Mouse (Mus musculus) spleen, adult 18-20 months (tissue): ENCODE measurements around the gene Ccdc116.
"Not testable (repeated sequence)": the region's sequence is repeated elsewhere in the genome, so short reads cannot be mapped to it uniquely, and the experiment has no call there.

Experiments
- DNase-seq, 2 experiments: peaks; one replicate each; pipeline ENCODE4 v3.0.0; 2022; ENCODE audit warnings: mixed read lengths in 2 of 2

Ccdc116 gene

DNA sequence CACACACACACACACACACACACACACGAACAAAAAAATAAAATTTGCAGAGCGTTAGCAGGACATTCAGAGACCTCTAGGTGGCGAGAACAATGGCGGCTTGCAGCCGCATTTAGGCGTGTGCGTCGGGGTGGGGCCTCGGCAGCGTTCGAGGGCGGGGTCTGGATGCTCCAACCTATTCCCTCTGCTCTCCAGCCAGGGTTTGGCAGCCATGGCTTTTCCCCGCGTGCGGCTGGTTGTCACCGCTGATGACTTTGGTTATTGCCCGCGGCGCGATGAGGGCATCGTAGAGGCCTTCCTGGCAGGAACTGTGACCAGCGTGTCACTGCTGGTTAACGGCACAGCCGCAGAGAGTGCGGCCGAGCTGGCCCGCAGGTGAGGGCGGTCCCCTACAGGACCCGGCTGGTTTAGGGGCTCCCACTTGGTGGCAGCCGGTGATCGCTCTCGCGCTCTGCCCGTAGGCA is at the start of gene Ccdc116:
Gene Ccdc116, minus strand, starts transcription at position 458 of the 464 bp plus-strand sequence.
- DNase-seq: peak; percentile 47 to 68

DNA sequence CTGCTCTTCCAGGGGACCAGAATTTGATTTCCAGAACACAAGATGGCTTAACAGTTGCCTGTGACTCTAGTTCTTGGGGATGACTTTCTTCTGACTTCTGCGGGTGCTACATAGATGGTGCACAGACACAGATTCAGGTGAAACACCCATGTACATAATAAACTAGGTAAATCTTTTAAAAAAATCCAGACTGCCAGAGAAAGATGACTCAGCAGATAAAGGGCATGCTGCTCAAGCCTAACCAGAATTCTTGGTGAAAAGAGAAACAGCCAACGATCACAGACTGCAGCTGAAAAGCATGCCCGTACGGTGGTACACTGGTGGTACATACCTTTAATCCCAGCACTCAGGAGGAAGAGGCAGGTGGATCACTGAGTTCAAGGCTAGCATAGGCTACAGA is 46.8 kb upstream of the Ccdc116 start:
- DNase-seq: no peak

DNA sequence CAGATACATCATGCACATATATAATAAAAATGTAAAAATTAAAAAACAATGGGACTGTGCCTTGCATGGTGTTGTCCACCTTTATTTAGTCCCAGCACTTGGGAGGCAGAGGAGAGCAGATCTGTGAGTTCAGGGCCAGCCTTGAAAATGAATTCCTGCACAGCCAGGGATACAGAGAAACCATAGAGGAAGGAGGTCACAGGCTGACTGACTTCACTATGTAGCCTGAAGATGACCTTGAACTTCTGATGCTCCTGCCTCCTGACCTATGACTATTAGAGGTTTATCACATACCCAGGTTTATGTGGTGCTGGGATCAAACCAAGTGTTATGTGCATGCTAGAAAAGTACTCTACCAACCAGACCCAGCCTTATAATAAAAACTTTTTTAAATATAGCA is 38.4 kb upstream of the Ccdc116 start:
- DNase-seq: no peak

DNA sequence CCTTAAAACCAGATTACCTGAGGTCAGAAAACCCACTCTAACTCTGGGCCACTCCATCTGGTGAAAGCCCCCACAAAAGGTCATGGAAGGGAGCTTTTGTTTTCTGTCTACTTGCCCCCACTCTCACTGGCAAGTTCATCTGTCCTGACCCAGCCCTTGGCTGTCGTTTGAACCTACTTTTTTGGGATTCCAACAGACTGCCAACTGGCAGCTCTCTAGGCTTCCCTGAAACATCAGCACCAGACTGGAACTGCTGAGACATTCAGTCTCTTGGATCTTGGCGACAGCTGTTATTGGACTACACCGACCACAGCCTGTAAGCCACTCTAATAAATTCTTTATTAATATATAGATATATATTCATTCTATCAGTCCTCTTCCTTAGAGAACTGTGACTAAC is 36.0 kb upstream of the Ccdc116 start:
- no peak for DNase-seq

DNA sequence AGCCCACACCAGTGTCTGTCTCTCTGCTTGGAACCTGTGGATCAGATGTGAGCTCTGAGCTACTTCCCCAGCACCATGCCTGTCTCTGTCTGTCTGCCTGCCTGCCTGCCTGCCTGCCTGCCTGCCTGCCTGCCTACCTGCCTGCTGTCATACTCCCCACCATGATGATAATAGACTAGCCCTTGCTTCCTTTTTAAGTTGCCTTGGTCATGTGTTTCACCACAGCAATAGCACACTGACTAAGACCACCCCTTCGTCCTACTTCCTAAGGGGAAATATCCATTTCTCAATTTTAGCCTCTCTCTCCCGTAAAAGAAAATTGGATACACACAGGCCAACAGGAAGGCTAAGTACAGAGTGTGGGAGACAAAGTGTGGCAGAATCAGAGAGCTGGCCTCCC is 35.1 kb upstream of the Ccdc116 start:
- DNase-seq: no peak

DNA sequence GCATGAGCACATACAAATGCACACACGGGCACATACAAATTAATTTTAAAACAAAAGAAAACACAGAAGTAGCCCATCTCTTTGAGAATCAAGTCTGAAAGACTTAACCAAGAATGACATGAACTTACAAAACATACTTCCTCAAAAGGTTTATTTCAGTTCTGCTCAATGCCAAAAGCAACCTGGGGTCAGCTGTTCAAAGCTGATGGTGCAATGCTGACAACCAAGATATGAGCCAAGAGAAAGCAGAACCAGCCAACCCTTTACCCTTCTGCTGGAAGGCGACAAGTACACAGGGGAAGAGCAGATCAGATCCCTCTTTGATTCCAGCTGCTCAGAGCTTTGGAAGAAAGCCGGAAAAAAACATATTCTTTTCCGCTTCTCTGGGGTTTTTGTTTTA is 34.4 kb upstream of the Ccdc116 start:
- no peak for DNase-seq

DNA sequence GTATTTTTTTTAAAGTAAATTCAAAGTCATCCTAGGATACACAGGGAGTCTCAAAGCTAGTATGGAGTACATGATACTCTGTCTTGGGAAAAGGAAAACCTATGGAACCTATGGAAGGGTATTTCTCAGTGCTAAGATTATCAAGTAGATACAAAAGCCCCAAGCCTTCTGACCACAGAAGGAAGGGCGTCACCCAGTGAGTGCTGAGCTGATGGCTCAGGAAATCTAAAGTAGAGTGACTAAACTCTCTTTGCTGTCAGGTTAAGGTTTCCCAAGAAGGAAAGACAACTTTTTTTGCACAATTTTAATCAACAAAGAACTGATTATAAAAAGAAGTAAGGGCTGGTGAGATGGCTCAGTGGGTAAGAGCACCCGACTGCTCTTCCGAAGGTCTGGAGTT is 32.7 kb upstream of the Ccdc116 start:
- no peak for DNase-seq

DNA sequence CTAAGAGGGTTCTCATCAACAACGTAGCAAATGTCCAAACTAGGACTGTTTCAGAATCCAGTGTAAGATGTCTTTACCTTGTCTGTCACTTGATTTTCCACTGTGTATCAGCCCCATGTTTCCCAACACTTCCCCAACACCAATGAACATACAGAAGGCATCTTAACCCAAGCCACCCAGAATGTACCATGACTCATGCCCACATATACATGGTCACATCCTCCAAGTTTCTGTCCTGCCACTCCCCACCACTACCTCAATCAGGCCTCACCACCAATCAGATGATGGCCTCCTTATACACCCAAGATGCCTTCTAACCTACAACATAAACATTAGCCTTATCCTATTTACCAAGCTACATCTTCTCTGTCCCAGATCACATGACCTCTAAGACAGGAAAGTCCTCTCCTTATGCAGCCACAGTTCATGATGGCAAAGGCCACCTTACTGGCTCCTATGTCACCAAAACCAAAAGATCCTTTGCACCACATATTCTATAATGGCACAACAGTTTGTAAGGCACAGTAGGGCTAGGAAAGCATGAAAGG is 30.7 kb upstream of the Ccdc116 start:
- no peak for DNase-seq

DNA sequence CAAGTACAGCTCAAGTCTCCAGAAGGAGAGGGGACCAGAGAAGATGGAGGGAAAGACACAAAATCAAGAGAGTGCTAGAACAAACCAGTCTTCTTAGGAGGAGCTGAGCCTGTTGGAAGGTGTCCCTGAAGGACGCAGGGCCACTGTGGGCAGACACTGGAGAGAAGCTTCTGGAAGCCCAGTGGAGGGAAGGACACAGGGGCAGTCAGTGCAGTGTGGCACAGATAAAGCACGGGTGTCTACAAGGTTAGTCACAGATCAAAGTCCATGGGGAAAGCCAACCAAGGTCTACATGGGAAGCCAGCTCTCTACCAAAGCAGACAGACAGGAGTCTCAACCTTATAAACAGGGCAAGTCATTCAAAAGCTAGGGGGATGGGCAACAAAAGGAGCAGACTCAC is 28.7 kb upstream of the Ccdc116 start:
- no peak for DNase-seq

DNA sequence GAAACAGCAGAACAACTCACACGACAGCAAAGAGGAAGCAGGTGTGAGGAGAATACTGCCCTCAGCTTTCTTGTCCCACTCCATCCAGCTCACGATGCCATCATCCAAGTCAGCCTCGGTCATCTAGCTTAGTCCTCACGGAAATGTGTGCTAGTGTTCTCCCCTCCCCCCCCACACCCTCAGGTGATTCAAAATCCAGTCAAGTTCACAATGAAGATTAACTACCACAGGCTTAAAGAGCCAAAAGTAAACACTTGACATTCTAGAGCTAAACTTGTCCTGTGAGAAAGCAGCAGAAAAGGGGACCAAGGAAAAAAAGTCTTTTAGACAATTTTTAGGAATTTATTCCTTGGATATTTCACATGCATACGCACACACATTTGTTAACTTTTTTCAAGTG is 21.0 kb upstream of the Ccdc116 start:
- no peak for DNase-seq

DNA sequence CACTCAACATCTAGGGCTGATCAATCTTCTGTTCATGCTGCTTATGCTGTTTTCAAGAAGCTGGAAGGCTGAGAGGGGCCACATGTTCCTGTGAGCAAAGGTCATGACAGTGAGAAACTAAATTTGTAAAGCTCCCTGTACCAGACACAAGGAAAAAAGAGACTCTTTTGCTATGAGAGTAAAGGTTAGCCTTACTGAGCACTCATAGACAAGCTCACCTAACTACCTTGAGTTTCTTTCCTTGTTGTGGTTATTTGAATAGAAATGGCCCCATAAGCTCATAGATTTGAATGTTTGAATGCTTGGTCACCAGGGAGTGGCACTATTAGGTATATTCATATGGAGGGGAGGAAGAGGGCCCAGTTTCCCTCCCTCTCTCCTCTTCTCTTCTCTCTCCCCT is 20.1 kb upstream of the Ccdc116 start:
- DNase-seq: no peak

DNA sequence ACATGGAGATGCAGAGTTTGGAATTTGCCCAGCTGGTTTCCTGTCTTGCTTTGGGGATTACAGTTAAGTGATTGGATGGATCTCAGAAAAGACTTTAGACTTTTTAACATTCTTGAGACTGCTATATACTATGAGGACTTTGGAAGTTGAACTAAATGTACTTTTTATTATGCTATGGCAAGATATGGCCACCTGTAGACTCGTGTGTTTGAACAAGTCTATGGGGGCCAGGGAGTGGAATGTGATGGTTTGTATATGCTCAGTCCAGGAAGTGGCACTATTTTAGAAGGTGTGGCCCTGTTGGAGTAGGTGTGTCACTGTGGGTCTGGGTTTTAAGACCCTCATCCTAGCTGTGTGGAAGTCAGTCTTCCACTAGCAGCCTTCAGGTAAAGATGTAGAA is 18.4 kb upstream of the Ccdc116 start:
- DNase-seq: not testable (repeated sequence)

DNA sequence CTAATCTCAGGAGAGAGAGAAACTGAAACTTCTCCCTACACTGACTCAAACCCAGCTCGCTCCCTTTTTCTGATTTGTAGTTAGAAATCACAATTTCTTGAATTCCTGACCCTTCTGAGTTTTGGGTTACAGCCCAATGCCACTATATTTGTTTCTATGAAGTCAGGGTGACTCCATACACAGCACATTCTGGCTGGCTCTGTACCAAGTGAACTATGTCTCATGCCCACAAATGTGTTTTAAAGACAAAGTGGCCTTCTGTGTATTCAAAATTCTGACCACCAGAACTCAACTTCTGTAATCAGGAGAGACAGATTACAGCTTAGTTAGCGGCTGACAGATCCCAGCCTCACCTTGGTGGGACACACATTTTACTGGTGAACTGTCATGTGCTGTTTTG is 7.3 kb upstream of the Ccdc116 start:
- no peak for DNase-seq

DNA sequence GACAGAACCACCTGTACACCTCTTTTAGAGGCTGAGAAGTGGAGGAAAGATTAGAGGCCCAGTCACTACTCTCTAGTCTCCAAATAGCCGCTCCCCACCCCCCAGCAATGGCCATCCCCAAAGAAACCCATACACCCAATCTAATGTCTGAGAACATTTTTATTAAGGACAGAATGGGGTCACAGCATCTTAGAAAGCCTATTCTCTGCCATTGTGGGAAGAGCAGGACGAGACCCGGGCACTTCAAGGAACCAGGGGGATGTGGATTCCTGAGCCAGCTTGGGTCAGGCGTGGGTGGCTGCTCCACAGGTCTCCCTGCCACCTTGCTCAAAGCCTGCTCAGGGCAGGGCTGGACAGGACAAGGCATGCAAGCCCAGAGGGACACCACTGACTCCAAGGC is 4.8 kb upstream of the Ccdc116 start:
- DNase-seq: no peak

DNA sequence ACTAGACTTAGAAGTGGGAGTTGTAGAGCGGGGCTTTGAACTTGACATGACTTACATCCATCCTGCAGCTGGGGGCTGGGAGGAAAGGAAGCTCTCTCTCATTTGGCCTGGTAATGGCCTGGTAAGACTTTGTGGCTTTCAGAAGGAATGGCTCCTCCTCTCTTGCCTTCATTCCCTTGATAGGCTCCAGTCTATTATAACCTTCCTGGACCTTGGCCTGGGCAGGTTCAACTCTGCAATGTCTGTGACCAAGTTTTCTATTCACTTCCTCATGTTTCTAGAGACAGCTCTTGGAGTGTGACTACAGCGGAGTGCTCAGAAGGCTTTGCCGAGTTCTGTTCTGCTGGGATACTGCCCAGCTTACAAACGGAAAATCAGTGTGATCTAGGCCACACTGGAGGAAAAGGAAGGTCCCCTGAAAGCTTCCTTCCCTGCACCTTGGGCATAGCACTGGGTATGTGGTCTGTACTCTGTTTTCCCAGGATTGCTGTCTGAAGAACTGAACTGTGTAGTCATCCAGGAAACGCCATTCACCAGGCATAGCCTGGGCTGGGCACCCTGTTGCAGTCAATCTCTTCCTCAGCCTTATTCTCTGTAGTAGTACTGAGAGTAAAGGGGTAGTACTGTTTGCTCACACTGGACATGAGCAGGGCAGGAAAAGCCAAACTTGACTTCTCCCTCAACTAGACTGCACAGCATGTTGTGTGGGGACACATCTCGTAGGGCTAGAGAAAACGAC is 3.7 kb upstream of the Ccdc116 start:
- no peak for DNase-seq

DNA sequence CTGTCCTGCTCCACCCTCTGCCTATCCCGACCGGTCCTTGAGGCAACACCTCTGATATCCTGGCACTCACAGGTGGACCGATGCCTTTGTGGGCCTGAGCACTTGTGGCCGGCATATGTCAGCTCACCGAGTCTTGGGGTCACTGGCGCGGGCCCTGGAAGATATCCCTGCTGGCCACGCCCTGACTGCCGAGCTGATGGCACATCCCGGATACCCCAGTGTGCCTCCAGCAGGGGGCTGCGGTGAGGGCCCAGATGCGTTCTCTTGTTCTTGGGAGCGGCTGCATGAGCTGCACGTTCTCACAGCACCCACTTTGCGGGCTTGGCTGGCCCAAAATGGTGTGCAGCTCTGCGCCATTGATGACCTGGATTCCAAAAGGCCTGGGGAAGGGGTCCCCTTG is 1.1 kb upstream of the Ccdc116 start:
- DNase-seq: peak in 1 of 2 experiments; percentile 22

DNA sequence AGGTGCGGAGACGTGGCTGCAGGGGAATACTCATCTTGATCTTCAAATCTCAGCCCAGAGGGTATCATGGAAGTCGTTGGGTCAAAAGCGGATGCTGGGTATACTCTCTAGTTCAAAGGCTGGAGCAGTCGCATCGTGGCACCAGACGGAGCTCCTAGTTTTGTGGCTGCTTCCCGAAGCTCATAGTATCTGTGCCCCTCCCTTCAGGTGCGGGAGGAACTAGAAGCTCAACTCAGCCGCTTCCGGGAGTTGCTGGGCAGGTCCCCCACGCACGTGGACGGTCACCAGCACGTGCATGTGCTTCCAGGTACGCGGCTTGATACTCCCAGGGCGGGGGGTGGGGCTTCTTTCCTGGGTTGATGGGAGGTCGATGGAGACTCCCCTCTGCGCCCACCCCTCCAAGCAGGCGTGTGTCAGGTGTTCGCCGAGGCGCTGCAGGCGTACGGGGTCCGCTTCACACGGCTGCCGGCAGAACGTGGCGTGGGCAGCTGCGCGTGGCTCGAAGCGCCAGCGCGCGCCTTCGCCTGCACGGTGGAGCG is 431 bp upstream of the Ccdc116 start:
- peak in 1 of 2 experiments; percentile 24 for DNase-seq

DNA sequence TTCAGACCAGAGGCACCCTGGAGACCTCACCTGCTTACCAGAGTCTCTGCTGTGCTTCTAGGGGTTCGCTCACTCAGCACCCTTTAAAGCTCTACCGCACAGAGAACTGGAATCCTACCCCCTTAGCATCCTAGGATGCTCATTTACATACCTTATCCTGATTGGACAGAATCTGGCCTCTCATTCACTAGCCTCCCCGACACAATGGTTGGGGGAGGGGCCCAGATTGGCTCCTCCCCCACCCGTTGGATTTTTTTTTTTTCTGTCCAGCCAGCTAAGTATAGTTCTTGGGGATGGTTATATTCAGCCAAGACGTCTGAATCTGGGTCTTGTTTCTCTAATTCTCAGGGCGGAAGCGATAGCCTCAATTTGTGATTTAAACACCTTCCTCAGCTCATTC is 2.7 kb downstream of the Ccdc116 start, which contains the start of gene Ydjc:
Gene Ydjc, plus strand, starts transcription at position 283 of the 400 bp plus-strand sequence.
- no peak for DNase-seq

DNA sequence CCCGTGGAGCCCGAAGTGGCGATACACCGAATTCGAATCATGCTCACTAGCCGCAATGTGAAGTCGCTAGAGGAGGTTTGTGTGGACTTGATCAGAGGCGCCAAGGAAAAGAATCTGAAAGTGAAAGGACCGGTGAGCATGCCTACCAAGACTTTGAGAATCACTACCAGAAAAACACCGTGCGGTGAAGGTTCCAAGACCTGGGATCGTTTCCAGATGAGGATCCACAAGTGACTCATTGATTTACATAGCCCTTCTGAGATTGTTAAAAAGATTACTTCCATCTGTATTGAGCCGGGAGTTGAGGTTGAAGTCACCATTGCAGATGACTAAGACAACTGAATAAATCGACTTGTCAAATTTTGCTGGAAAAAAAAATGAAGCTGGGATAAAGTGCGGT is 9.7 kb downstream of the Ccdc116 start:
- no peak for DNase-seq

DNA sequence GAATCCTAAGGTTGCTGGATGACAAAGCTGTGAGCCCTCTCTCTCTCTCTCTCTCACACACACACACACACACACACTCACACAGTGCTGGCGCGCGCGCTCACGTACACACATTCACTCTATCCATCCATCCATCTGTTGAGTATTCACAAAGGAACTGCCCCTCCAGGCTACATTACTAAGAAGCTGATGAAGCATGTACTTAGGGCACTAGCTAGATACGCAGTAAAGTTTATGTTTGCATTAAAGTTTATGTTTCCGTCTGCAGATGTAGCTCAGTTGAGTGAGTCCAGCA is 14.2 kb downstream of the Ccdc116 start:
- no peak for DNase-seq

DNA sequence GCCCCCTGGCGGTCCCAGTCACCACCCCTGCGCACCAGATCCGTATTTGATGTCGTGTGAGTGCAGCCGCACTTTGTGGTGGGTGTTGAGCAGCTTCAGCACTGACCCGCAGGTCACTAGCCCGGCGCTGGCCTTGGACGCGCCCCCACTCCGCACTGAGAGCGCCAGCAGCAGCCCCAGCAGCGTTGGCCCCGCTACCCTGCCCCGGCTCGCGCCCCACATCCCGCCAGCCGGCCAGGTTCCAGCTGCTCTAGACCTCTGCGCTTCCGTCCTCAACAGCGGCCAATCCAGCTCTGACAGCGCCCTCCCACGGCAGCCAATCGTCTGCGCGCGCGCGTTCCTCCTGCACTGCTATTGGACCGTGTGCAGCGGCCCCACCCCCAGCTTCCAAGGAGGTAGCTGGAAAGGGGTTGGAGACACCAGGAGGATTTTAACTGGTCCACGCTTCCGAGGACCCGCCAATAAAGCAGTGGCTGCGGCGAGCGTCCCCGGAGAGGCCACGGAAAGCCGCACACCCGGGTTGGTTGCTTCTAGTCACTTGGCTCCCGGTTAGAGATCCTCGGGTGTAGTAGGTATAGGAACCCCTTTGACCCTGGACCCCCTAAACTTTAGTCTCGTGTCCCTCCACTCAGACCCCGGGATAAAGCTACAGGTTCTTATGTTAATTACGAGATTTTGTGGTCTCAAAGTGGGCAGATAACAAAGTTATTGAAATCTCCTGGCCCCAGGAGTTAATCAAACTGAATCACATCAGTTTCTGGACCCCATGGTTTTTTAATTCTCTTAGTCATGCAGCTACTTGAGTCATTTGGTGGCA is 14.7 kb downstream of the Ccdc116 start, which contains the start of gene Sdf2l1:
Gene Sdf2l1, minus strand, starts transcription at position 295 of the 817 bp plus-strand sequence.
- DNase-seq: peak; percentile 88 to 97

DNA sequence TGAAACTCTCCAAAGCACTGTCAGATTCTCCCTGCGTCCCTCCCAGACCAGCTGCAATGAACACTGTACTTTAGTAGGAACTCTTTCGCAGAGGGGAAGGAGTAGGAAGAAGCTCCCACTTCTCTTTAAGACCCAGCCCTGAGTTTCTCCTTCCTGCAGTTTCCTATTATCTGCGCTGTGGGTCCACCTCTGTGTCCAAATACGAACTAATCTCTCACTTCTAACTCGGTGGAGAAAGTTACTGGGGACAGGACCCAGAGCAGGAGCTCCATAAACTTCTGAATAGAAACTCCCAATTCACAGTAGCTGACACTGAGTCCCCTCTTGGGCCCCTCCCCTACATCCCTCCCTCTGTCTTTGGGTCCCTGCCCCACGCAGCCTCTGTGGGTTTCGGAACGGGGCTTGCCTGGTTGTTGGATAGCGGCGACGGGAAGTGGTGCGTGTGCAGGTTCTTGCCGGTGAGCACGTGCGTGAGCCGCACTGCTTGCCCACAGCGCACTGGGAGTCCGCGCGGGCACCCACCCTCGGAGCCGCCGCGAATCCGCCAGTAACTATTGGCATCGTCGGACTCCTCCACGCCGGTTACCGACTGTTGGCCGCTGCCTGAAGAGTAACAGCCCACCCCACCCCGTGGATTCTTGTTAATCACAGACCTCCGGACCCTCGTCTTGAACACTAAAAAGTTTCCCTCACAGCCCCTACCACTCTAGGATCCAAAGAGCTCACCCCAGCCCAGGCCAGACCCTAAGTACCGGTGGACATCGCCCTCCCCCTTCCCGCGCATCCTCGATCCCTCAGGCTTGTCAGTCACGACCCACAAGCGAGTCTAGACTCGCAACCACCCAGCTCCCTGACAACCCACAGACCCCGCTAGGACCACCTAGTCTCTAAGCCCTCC is 15.6 kb downstream of the Ccdc116 start:
- peak in 1 of 2 experiments; percentile 34 for DNase-seq

DNA sequence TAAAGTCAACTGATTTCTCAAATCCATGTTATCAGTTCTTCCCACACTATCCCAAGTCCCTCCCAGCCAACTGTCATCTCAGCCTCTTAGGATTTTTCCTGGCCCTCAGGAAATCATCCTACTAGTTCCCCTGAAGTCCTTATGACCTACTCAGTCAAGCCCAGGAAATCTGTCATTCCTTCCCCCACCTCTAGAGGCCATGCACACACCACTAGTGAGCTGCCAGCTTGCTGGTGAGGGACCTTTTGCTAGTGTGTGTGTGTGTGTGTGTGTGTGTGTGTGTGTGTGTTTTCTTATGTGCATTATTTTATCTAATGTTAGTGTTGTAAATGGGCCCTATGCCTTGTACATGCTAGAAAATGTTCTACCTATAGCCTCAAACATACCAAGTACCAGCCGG is 19.7 kb downstream of the Ccdc116 start:
- peak in 1 of 2 experiments; percentile 42 for DNase-seq
